Mouse (Mus musculus): ENCODE measurements around the gene Ttc17.
"Not testable (repeated sequence)": the region's sequence is repeated elsewhere in the genome, so short reads cannot be mapped to it uniquely, and the experiment has no call there.

DNA sequence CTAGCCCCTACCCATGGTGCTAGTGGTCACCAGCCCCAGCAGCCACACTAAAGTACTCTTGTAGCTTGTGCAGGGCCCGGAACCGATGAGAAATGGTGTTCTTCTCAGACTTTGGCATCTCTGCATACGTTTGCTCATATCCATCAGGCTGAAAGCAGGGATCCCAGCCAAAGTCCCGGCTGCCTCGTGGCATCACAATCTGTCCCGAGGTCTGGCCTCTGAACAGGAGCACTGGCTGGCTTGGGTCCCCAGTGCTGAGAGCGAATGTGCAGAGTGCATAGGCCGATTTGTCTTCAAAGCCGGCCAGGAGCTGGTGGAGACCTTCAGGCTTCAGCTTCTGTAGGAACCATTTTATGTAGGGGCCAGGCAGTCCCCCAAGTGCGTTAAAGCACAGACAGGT, 22.0 kb downstream of the Ttc17 start:
- TF ChIP-seq CTCF (IDR thresholded peaks at IDR 0.05); EP300 (IDR thresholded peaks at IDR 0.05; ENCODE audit: insufficient read depth, low read depth, low read length): not testable (repeated sequence)
